Mouse (Mus musculus): ENCODE data around the gene Slc5a4b. TPM values are rescaled to one million over a fixed set of nuclear protein-coding genes. Genes with fewer than 3 reads are reported as not detected.

Slc5a4b gene
- total and polyA plus RNA-seq, 2 experiments from 2014 or later, result 0.06 TPM; not detected in 1

DNA sequence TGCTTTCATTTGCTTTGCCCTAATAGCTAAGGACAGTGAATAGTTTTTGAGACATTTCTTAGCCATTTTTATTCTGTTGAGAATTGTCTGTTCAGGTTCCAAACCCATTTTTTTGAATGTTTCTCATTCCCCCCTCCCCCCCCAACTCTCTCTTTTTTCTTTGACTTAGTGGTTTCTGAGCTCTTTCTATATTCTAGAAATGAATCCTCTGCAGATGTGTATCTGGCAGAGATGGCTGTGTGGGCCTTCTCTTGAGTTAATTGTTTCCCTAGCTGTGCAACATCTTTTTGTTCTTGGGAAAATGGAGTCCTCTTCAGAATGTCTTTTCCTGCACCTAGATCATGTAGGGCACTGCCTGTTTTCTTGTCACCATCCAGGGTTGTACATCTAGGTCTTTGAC, 75.5 kb downstream of the Slc5a4b start:
- no peak for DNase-seq (ENCODE audit: low spot score)
- H3K27me3 ChIP-seq (ENCODE audit: insufficient read depth, low read length), result no peaks in the 10 kb centered on the region
- no peak for ATAC-seq (ENCODE audit: low FRiP score)
- H3K36me3 ChIP-seq (ENCODE audit: insufficient read depth, low read length), result peaks cover 29% of the 10 kb centered on the region
- H3K4me3 ChIP-seq (ENCODE audit: low read depth, low read length), result no peak overlapping the region
- H3K4me2 ChIP-seq (ENCODE audit: low read depth, low read length, poor library complexity, severe bottlenecking), result no peak overlapping the region
- no peaks in the 10 kb centered on the region for H3K4me1 ChIP-seq (ENCODE audit: insufficient read depth, low read length)
- no peaks in the 10 kb centered on the region for H3K9me3 ChIP-seq (ENCODE audit: low read length)
- no peak overlapping the region for H3K27ac ChIP-seq (ENCODE audit: low read depth, low read length)
- no peak overlapping the region for H3K9ac ChIP-seq (replicated peaks; ENCODE audit: low read length, poor library complexity, severe bottlenecking)
- TF ChIP-seq CTCF (IDR thresholded peaks at IDR 0.05), result no peak

DNA sequence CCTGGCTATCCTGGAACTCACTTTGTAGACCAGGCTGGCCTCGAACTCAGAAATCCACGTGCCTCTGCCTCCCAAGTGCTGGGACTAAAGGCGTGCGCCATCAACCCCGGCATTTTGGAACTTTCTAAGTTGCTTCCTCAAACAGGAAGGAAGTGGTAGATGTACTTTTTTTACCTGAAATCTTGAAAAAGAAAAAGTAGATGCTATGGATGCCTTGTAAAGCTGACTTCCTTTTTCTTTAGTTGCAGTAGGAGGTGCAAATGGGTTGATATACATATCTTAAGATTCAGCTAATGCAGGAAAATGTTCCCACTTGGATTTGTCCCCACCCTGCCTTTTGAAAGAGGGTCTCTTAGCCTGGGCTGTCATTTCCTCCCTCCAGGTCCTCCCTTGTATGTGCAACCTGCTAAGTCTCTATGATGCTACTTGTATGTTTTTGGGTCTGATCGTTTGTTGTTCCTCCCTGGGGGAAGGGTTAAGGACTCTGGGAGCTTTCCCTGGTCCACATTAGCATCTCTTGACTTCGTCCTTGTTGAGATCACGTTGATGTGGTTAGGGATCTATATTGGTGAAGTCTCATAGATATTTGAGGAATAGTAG, 76.7 kb downstream of the Slc5a4b start:
- Histone ChIP-seq H3K36me3 (ENCODE audit: insufficient read depth, low read length) (peaks cover 18% of the 10 kb centered on the region), H3K9me3 (ENCODE audit: low read length) (no peaks in the 10 kb centered on the region), H3K4me2 (ENCODE audit: low read depth, low read length, poor library complexity, severe bottlenecking) (no peak overlapping the region), H3K27me3 (ENCODE audit: insufficient read depth, low read length) (no peaks in the 10 kb centered on the region), H3K9ac (replicated peaks; ENCODE audit: low read length, poor library complexity, severe bottlenecking) (no peak overlapping the region), H3K4me1 (ENCODE audit: insufficient read depth, low read length) (no peaks in the 10 kb centered on the region), H3K4me3 (ENCODE audit: low read depth, low read length) (no peak overlapping the region), H3K27ac (ENCODE audit: low read depth, low read length) (no peak overlapping the region)
- TF ChIP-seq CTCF (IDR thresholded peaks at IDR 0.05), result no peak
- ATAC-seq (ENCODE audit: low FRiP score) (no peak), DNase-seq (ENCODE audit: low spot score) (no peak)
- WGBS, result 96% methylated on average over 8 of the region's 8 CpGs

DNA sequence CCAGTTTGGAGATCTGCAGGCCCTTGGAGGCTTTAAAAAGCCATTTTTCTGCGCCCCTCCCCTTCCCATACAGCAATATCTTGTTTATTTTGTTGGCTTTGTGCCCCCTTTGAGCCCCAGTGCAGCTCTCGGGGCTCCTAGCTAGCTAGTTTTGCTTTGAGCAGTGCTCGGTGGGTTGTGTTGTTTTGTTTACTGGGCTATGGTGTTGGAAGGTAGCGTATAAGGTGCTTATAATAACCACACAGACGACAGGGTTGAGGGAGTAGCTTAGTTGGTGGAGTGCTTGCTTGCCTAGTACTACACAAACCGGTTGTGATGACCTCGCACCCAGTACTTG, 77.7 kb downstream of the Slc5a4b start:
- Histone ChIP-seq H3K4me2 (ENCODE audit: low read depth, low read length, poor library complexity, severe bottlenecking) (peak overlapping the region; percentile 79), H3K4me1 (ENCODE audit: insufficient read depth, low read length) (no peaks in the 10 kb centered on the region), H3K36me3 (ENCODE audit: insufficient read depth, low read length) (peaks cover 9% of the 10 kb centered on the region), H3K9me3 (ENCODE audit: low read length) (no peaks in the 10 kb centered on the region), H3K9ac (replicated peaks; ENCODE audit: low read length, poor library complexity, severe bottlenecking) (peak overlapping the region; percentile 87), H3K4me3 (ENCODE audit: low read depth, low read length) (peak overlapping the region; percentile 88), H3K27ac (ENCODE audit: low read depth, low read length) (peak overlapping the region; percentile 79), H3K27me3 (ENCODE audit: insufficient read depth, low read length) (no peaks in the 10 kb centered on the region)
- TF ChIP-seq CTCF (IDR thresholded peaks at IDR 0.05), result no peak
- DNase-seq (ENCODE audit: low spot score), result peak; percentile 12
- WGBS, result 18% methylated on average over 7 of the region's 7 CpGs
- no peak for ATAC-seq (ENCODE audit: low FRiP score)

DNA sequence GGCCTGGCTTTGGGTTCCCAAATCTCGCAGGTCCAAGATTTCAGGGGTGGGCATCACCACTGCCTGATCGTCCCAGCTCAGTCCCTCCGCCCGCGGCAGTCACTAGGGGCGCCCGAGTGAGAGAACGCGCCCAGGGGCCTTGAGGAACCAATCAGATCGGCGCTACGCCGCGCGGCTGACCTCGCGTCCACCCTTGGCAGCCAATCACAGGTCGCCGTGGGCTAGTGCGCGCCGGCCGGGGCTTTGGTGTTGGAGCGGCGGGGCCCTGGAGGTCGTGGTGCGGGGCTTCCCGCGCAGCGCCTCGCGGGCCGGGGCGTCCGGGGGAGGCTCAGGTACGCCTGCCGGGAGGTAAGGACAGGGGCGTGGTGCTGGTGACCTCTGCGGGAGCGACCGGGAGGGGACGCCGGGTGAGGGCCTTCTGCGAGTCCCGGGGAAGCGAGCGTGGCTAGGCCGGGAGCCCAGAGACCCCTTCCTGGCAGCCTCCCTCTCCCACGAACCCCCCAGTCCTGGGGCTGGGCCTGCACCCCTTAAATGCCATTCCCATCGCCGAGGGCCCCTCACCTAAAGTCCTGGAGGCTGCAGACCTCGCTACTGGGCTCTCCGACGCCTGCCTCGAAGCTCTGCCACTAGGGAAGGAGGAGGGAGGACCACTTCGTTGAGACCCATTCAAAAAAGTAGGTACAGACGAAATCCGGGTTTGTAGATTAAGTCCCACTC, 78.2 kb downstream of the Slc5a4b start, which contains the start of gene Zfp280b:
TSS of gene Zfp280b (plus strand) at position 249 of the 717 bp plus-strand sequence.
- peak within 1 kb of the TSS; percentile 79 for H3K4me2 ChIP-seq (ENCODE audit: low read depth, low read length, poor library complexity, severe bottlenecking)
- no peaks in the 10 kb centered on the region for H3K4me1 ChIP-seq (ENCODE audit: insufficient read depth, low read length)
- peaks cover 4% of the 10 kb centered on the region; the same call in 1 of the 2 replicates for H3K36me3 ChIP-seq (ENCODE audit: insufficient read depth, low read length)
- peak; percentile 96 for DNase-seq (ENCODE audit: low spot score)
- peak within 1 kb of the TSS; percentile 88 for H3K4me3 ChIP-seq (ENCODE audit: low read depth, low read length)
- WGBS, result under 1% methylated on average over 54 of the region's 58 CpGs
- ATAC-seq (ENCODE audit: low FRiP score), result peak; percentile 97
- H3K9ac ChIP-seq (replicated peaks; ENCODE audit: low read length, poor library complexity, severe bottlenecking), result peak within 1 kb of the TSS; percentile 87
- peak within 1 kb of the TSS; percentile 79 for H3K27ac ChIP-seq (ENCODE audit: low read depth, low read length)
- no peaks in the 10 kb centered on the region for H3K9me3 ChIP-seq (ENCODE audit: low read length)
- TF ChIP-seq CTCF (IDR thresholded peaks at IDR 0.05), result peak; percentile 78
- no peaks in the 10 kb centered on the region for H3K27me3 ChIP-seq (ENCODE audit: insufficient read depth, low read length)

DNA sequence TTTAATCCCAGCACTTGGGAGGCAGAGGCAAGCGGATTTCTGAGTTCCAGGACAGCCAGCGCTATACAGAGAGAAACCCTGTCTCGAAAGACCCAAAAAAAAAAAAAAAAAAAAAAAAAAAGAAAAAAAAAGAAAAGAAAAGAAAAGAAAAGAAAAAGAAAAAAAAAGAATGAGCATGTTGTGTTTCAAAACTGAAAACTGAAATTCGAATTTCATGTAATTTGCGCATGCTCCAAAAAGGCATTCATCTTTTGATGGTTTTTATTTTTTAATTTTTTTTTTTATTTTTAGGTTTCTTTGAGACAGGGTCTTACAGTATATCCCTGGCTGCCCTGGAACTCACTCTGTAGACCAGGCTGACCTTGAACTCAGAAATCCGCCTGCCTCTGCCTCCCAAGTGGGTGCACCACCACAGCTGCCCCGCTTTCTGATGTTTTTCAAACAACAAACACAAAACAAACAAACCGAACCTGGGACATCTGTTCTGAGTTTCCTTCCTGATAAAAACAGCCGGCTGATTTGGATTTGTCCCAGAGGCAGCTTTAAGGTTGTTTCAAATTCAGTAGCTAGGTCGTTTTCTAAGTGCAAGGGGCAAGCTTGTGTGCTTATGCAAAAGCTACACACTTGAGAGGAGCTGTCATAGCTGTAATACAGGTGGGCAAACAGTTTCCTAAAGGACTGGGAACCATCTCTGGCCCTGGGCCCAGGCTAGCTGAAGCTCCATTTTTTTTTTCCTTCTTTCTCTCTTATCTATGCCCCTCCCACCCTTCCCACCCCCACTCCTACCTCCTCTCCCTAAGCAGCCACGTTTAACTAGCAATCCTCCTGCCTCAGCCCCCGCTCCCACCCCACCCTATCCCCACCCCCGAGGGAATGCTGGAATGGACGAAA, 79.0 kb downstream of the Slc5a4b start:
- peak overlapping the region; percentile 87 for H3K9ac ChIP-seq (replicated peaks; ENCODE audit: low read length, poor library complexity, severe bottlenecking)
- H3K4me2 ChIP-seq (ENCODE audit: low read depth, low read length, poor library complexity, severe bottlenecking), result peak overlapping the region; percentile 79
- no peaks in the 10 kb centered on the region for H3K4me1 ChIP-seq (ENCODE audit: insufficient read depth, low read length)
- 53% methylated on average over 14 of the region's 14 CpGs for WGBS
- H3K4me3 ChIP-seq (ENCODE audit: low read depth, low read length), result peak overlapping the region; percentile 88
- no peaks in the 10 kb centered on the region for H3K9me3 ChIP-seq (ENCODE audit: low read length)
- TF ChIP-seq CTCF (IDR thresholded peaks at IDR 0.05), result no peak
- DNase-seq (ENCODE audit: low spot score), result no peak
- 0 out of 2 replicates have a peak, but pooled peaks cover 3% of the 10 kb centered on the region for H3K36me3 ChIP-seq (ENCODE audit: insufficient read depth, low read length)
- H3K27ac ChIP-seq (ENCODE audit: low read depth, low read length), result peak overlapping the region; percentile 79
- ATAC-seq (ENCODE audit: low FRiP score), result peak; percentile 74
- no peaks in the 10 kb centered on the region for H3K27me3 ChIP-seq (ENCODE audit: insufficient read depth, low read length)

All from midbrain, postnatal 0 days (tissue).